Mouse (Mus musculus): ENCODE results near the gene Ggta1.

The Ggta1 gene

DNA sequence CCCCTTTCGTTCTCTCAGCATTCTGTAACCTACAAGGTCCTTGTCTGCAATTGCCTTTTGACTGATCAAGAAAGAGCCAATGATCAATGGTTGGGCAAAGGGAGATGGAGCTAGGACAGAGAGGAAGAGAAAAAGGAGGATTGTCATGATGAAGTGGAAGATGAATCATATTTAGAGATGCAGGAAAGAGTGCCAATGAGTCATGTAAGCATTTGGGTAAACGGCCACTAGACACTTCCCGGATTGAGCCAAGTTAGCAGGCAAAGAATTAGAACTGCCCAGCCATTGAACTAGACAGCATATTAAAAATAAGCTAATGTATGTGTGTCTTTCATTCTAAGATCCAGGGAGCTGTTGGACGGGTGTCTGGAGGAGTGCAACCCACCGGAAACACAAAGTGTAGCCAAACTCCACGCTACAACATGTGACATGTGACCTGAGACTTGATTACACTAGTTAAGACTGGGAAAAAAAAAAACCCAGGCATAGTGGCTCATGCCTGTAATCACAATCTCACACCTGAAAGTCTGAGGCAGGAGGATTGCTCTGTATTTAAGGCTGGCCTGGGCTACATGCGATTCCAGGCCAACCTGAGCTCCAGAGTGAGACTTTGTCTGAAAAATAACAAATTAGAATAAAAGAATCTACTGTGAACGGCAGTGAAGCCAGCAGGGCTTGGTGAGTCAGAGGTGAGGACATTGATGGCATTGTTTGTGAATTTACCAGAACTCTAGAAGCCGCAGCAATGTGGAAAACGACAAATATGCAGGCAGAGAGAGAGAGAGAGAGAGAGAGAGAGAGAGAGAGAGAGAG lies 15.2 kb upstream of the Ggta1 start:
- Histone ChIP-seq H3K36me3 (ENCODE audit: control insufficient read depth, insufficient read depth, low read length, poor library complexity, severe bottlenecking) (no peaks in the 10 kb centered on the region), H3K27me3 (ENCODE audit: control insufficient read depth, insufficient read depth, low read length, poor library complexity, severe bottlenecking) (no peaks in the 10 kb centered on the region)
- no peak for DNase-seq (ENCODE audit: low read depth, low spot score)

DNA sequence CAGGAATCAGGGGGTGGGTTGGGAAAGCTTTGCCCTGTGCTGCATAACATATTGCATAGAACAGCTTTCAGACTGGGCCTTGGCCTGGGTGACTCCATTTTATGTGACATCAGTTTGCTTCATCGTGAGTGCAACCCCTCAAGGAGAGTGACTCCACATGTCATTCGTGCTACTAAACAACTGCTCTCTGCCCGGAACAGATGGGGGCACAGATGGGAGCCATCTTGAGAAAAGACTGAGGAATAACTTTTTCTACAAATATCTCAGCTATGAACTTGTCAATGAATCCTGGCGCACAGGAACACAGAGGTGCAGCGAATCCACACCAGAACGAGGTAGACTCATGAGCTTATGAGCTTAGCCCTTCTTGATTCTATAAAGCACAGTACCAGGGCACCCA lies 14.3 kb upstream of the Ggta1 start:
- Histone ChIP-seq H3K27me3 (ENCODE audit: control insufficient read depth, insufficient read depth, low read length, poor library complexity, severe bottlenecking) (no peaks in the 10 kb centered on the region), H3K36me3 (ENCODE audit: control insufficient read depth, insufficient read depth, low read length, poor library complexity, severe bottlenecking) (no peaks in the 10 kb centered on the region)
- DNase-seq (ENCODE audit: low read depth, low spot score): no peak

- DNase-seq (ENCODE audit: low read depth, low spot score): no peak
- no peaks in the 10 kb centered on the region for H3K36me3 ChIP-seq (ENCODE audit: control insufficient read depth, insufficient read depth, low read length, poor library complexity, severe bottlenecking)
- no peaks in the 10 kb centered on the region for H3K27me3 ChIP-seq (ENCODE audit: control insufficient read depth, insufficient read depth, low read length, poor library complexity, severe bottlenecking)
Measured at GRCm38 (mm10) chr2:35474916-35475315, 11.9 kb upstream of the Ggta1 start.

DNA sequence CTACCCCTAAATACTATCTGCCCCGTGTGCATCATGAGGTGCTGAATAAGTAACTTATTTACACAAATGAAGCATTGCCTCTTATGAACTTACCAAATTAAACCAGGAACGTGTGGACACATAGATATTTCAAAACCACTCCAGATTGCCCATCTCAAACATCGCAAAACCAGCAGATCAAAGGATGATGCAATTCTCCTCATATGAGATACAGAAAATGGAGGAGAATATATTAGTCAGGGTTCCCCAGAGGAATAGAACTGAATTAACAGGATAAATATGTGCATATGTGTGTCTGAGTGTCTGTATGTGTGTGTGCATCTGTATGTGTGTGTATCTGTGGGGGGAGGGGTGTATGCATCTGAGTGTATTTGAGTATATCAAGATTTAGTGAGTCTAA lies 6.2 kb upstream of the Ggta1 start:
- Histone ChIP-seq H3K36me3 (ENCODE audit: control insufficient read depth, insufficient read depth, low read length, poor library complexity, severe bottlenecking) (no peaks in the 10 kb centered on the region), H3K27me3 (ENCODE audit: control insufficient read depth, insufficient read depth, low read length, poor library complexity, severe bottlenecking) (no peaks in the 10 kb centered on the region)
- DNase-seq (ENCODE audit: low read depth, low spot score): no peak

DNA sequence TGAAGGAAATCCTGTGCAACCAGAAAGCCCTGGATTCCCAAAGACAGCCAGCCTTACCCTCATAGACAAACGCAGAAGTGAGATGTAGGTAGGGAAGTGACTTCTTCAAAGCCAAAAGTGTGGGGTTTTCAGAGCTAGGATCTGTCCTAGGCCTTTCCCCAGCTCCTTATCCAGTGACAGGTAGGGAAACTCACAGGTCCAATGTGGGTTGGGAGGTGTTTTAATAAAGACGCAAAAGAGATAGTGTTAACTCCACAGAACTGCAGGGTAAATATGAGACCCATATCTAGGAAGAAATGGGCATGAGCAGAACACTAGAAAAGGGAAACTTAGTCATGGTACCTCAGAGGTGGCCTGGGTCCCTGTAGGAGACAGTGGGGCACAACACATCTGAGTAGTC lies 5.2 kb upstream of the Ggta1 start:
- H3K27me3 ChIP-seq (ENCODE audit: control insufficient read depth, insufficient read depth, low read length, poor library complexity, severe bottlenecking): no peaks in the 10 kb centered on the region
- no peak for DNase-seq (ENCODE audit: low read depth, low spot score)
- no peaks in the 10 kb centered on the region for H3K36me3 ChIP-seq (ENCODE audit: control insufficient read depth, insufficient read depth, low read length, poor library complexity, severe bottlenecking)

GRCm38 (mm10) chr2:35467855-35468254 lies 4.8 kb upstream of the Ggta1 start:
- Histone ChIP-seq H3K36me3 (ENCODE audit: control insufficient read depth, insufficient read depth, low read length, poor library complexity, severe bottlenecking) (no peaks in the 10 kb centered on the region), H3K27me3 (ENCODE audit: control insufficient read depth, insufficient read depth, low read length, poor library complexity, severe bottlenecking) (no peaks in the 10 kb centered on the region)
- DNase-seq (ENCODE audit: low read depth, low spot score): no peak

DNA sequence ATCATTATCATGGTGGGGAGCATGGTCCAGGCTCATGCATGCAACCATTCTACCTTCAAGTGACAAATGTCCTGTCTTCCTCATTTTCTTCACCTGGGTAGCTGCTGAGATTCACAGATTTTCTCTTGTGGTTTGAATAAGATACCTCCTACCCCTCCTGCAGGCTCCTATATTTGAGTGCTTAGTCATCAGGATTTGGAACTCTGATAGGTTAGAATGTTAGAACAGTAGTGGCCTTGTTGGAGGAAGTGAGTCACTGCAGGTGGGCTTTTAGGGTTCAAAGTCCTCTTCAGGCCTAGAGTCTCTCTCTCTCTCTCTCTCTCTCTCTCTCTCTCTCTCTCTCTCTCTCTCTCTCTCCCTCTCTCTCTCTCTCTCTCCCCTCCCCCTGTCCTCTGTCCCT lies 2.6 kb upstream of the Ggta1 start:
- Histone ChIP-seq H3K36me3 (ENCODE audit: control insufficient read depth, insufficient read depth, low read length, poor library complexity, severe bottlenecking) (no peaks in the 10 kb centered on the region), H3K27me3 (ENCODE audit: control insufficient read depth, insufficient read depth, low read length, poor library complexity, severe bottlenecking) (no peaks in the 10 kb centered on the region)
- DNase-seq (ENCODE audit: low read depth, low spot score): no peak

DNA sequence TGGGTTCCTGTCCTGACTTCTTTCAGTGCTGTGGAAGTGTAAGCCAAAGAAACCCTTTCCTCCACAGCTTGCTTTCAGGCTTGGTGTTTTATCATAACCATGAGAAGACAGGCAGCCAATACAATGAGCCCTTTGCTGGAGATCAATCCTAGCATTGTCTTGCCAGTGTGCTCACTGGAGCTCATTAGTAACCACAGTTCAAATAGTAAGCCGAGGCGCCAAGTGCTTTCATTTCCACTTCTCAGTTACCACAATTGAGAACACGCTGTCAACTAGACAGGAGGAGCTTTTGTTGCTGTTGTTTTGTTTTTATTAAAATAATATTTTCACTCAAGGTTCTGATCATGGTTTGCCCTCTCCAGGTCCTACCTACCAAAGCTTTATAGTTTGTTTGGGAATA lies 1.5 kb upstream of the Ggta1 start:
- DNase-seq (ENCODE audit: low read depth, low spot score): peak; percentile 77
- H3K36me3 ChIP-seq (ENCODE audit: control insufficient read depth, insufficient read depth, low read length, poor library complexity, severe bottlenecking): no peaks in the 10 kb centered on the region

GRCm38 (mm10) chr2:35464089-35464534 lies 1.1 kb upstream of the Ggta1 start:
- no peak for DNase-seq (ENCODE audit: low read depth, low spot score)

More for the DNA sequence above, 1.5 kb upstream of the Ggta1 start:
- no peaks in the 10 kb centered on the region for H3K27me3 ChIP-seq (ENCODE audit: control insufficient read depth, insufficient read depth, low read length, poor library complexity, severe bottlenecking)

GRCm38 (mm10) chr2:35463372-35464088 lies 499 bp upstream of the Ggta1 start:
- H3K27me3 ChIP-seq (ENCODE audit: control insufficient read depth, insufficient read depth, low read length, poor library complexity, severe bottlenecking): no peaks in the 10 kb centered on the region
- DNase-seq (ENCODE audit: low read depth, low spot score): peak; percentile 97
- no peaks in the 10 kb centered on the region for H3K36me3 ChIP-seq (ENCODE audit: control insufficient read depth, insufficient read depth, low read length, poor library complexity, severe bottlenecking)

More at GRCm38 (mm10) chr2:35464089-35464534, 1.1 kb upstream of the Ggta1 start:
- Histone ChIP-seq H3K27me3 (ENCODE audit: control insufficient read depth, insufficient read depth, low read length, poor library complexity, severe bottlenecking) (no peaks in the 10 kb centered on the region), H3K36me3 (ENCODE audit: control insufficient read depth, insufficient read depth, low read length, poor library complexity, severe bottlenecking) (no peaks in the 10 kb centered on the region)

- peak; percentile 54 for DNase-seq (ENCODE audit: low read depth, low spot score)
Measured at GRCm38 (mm10) chr2:35461971-35462787, 852 bp downstream of the Ggta1 start.

GRCm38 (mm10) chr2:35461131-35461947 lies 1.7 kb downstream of the Ggta1 start:
- Histone ChIP-seq H3K27me3 (ENCODE audit: control insufficient read depth, insufficient read depth, low read length, poor library complexity, severe bottlenecking) (no peaks in the 10 kb centered on the region), H3K36me3 (ENCODE audit: control insufficient read depth, insufficient read depth, low read length, poor library complexity, severe bottlenecking) (no peaks in the 10 kb centered on the region)
- DNase-seq (ENCODE audit: low read depth, low spot score): peak; percentile 91

More at GRCm38 (mm10) chr2:35461971-35462787, 852 bp downstream of the Ggta1 start:
- no peaks in the 10 kb centered on the region for H3K27me3 ChIP-seq (ENCODE audit: control insufficient read depth, insufficient read depth, low read length, poor library complexity, severe bottlenecking)
- no peaks in the 10 kb centered on the region for H3K36me3 ChIP-seq (ENCODE audit: control insufficient read depth, insufficient read depth, low read length, poor library complexity, severe bottlenecking)

DNA sequence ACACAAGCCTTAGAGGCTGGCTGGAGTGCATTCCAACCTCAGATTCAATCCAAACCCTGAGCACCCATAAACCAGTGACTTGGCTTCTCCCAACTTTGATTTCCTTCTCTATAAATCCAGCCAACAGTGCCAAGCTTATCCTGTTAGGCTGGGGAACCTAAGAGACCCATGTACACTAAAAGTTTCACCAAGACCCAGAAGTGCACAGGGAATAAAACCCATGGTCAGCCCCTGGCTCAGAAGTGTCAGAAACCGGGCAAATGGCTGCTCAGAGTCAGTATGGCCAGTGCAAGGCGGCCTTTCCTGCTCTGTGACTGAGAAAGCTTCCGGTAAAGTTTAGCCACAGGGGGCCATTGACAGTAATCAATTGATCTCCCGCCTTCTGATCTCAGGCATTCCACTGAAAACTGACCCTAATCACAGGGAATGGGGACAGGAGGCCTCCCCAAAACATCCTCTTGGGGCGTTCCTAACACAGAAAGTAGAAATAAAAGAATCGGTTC lies 2.6 kb downstream of the Ggta1 start:
- Histone ChIP-seq H3K36me3 (ENCODE audit: control insufficient read depth, insufficient read depth, low read length, poor library complexity, severe bottlenecking) (peaks cover 2% of the 10 kb centered on the region; the same call in 1 of the 2 replicates), H3K27me3 (ENCODE audit: control insufficient read depth, insufficient read depth, low read length, poor library complexity, severe bottlenecking) (no peaks in the 10 kb centered on the region)
- DNase-seq (ENCODE audit: low read depth, low spot score): no peak

DNA sequence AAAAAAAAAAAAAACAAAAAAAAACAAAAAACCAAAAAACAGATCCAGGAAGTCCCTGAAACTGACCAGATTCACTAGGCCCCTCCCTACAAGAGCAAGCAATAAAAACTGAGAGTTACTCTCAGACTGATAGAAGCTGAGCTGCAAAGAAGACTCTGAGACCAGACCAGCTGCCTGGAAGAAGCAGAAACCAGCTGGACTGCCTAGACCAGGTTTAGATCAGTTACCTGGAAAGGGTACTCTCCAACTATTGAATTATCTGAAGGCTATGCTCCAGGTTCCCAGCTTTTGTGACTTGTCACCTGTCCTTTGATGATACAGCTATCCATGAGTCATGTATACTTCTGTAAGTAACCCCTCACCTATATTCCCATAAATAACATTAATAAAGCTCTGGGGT lies 3.7 kb downstream of the Ggta1 start:
- no peaks in the 10 kb centered on the region for H3K27me3 ChIP-seq (ENCODE audit: control insufficient read depth, insufficient read depth, low read length, poor library complexity, severe bottlenecking)
- peaks cover 2% of the 10 kb centered on the region; the same call in 1 of the 2 replicates for H3K36me3 ChIP-seq (ENCODE audit: control insufficient read depth, insufficient read depth, low read length, poor library complexity, severe bottlenecking)
- no peak for DNase-seq (ENCODE audit: low read depth, low spot score)
